Mouse (Mus musculus): ENCODE data around the gene Anapc2. TPM values are rescaled to one million over a fixed set of nuclear protein-coding genes. Genes with fewer than 3 reads are reported as not detected.

The Anapc2 gene
- total and polyA plus RNA-seq, 3 experiments = 9.8 to 67.0 TPM; not detected in 1

GRCm38 (mm10) chr2:25310969-25311368 is 38.7 kb downstream of the Anapc2 start:
- no peak overlapping the region for H3K9ac ChIP-seq (ENCODE audit: control insufficient read depth, low read depth, low read length, poor library complexity, severe bottlenecking)
- no peak overlapping the region for H3K27ac ChIP-seq (ENCODE audit: control insufficient read depth, low read depth, low read length)
- no peaks in the 10 kb centered on the region for H3K9me3 ChIP-seq (replicated peaks; ENCODE audit: insufficient read depth, low read length)
- TF ChIP-seq MYB (IDR thresholded peaks at IDR 0.05; ENCODE audit: low read depth, low read length) (no peak), RCOR1 (IDR thresholded peaks at IDR 0.05; ENCODE audit: low read depth, low read length) (no peak), ELF1 (IDR thresholded peaks at IDR 0.05; ENCODE audit: low read depth, low read length) (no peak), MEF2A (IDR thresholded peaks at IDR 0.05; ENCODE audit: extremely low read depth, insufficient replicate concordance, low read depth, low read length, poor library complexity, severe bottlenecking) (no peak), NRF1 (IDR thresholded peaks at IDR 0.05; ENCODE audit: insufficient read depth, low read depth, low read length, poor library complexity, severe bottlenecking) (no peak), TBP (IDR thresholded peaks at IDR 0.05; ENCODE audit: low read depth, low read length) (no peak), ZNF384 (IDR thresholded peaks at IDR 0.05; ENCODE audit: low read depth, low read length) (no peak), EP300 (IDR thresholded peaks at IDR 0.05; ENCODE audit: low read depth in 1 of 2, low read length in 2 of 2) (no peak), ZC3H11A (IDR thresholded peaks at IDR 0.05; ENCODE audit: low read depth, low read length) (no peak), SIN3A (IDR thresholded peaks at IDR 0.05; ENCODE audit: low read length) (no peak), E2F4 (IDR thresholded peaks at IDR 0.05; ENCODE audit: borderline replicate concordance, low read depth, low read length) (no peak), USF2 (IDR thresholded peaks at IDR 0.05; ENCODE audit: borderline replicate concordance in 1 of 2, insufficient read depth in 1 of 2, low read depth in 1 of 2, low read length in 2 of 2) (no peak), KAT2A (conservative IDR thresholded peaks at IDR 0.05; ENCODE audit: low read depth, low read length) (no peak), TAL1 (IDR thresholded peaks at IDR 0.05; ENCODE audit: low read length) (no peak), ZMIZ1 (IDR thresholded peaks at IDR 0.05; ENCODE audit: low read depth, low read length) (no peak), UBTF (IDR thresholded peaks at IDR 0.05; ENCODE audit: borderline replicate concordance, insufficient read depth, low read depth, low read length) (no peak), USF1 (IDR thresholded peaks at IDR 0.05; ENCODE audit: low read depth, low read length) (no peak), ZKSCAN1 (IDR thresholded peaks at IDR 0.05; ENCODE audit: low read depth, low read length) (no peak), GATA1 (IDR thresholded peaks at IDR 0.05; ENCODE audit: low read depth, low read length) (no peak), MAX (IDR thresholded peaks at IDR 0.05; ENCODE audit: low read length) (no peak)
- no peak overlapping the region for H3K4me3 ChIP-seq (ENCODE audit: control insufficient read depth in 1 of 2, insufficient read depth in 1 of 2, low read depth in 2 of 2, low read length in 2 of 2)
- H3K36me3 ChIP-seq (ENCODE audit: control insufficient read depth in 1 of 2, insufficient read depth in 2 of 2, low read length in 2 of 2) = no peaks in the 10 kb centered on the region
- no peaks in the 10 kb centered on the region for H3K4me1 ChIP-seq (ENCODE audit: control insufficient read depth in 1 of 2, insufficient read depth in 2 of 2, low read length in 2 of 2)
- no peak for DNase-seq (ENCODE audit: low read depth, low spot score)
- peaks cover 0 to 2% of the 10 kb centered on the region in 2 experiments; a peak in 1 of 4 replicates for H3K27me3 ChIP-seq (ENCODE audit: control insufficient read depth in 1 of 2, insufficient read depth in 2 of 2, low read length in 2 of 2)
- no peaks in the 10 kb centered on the region for H3K79me2 ChIP-seq (ENCODE audit: control insufficient read depth, insufficient read depth, low read length, poor library complexity)

- no peaks in the 10 kb centered on the region for H3K4me1 ChIP-seq (ENCODE audit: control insufficient read depth in 1 of 2, insufficient read depth in 2 of 2, low read length in 2 of 2)
- H3K36me3 ChIP-seq (ENCODE audit: control insufficient read depth in 1 of 2, insufficient read depth in 2 of 2, low read length in 2 of 2) = no peaks in the 10 kb centered on the region
- no peak overlapping the region for H3K9ac ChIP-seq (ENCODE audit: control insufficient read depth, low read depth, low read length, poor library complexity, severe bottlenecking)
- peaks cover 0 to 2% of the 10 kb centered on the region in 2 experiments; a peak in 1 of 4 replicates for H3K27me3 ChIP-seq (ENCODE audit: control insufficient read depth in 1 of 2, insufficient read depth in 2 of 2, low read length in 2 of 2)
- no peaks in the 10 kb centered on the region for H3K9me3 ChIP-seq (replicated peaks; ENCODE audit: insufficient read depth, low read length)
- TF ChIP-seq USF1 (IDR thresholded peaks at IDR 0.05; ENCODE audit: low read depth, low read length) (no peak), ZMIZ1 (IDR thresholded peaks at IDR 0.05; ENCODE audit: low read depth, low read length) (no peak), JUND (IDR thresholded peaks at IDR 0.05; ENCODE audit: low read depth, low read length) (no peak), E2F4 (IDR thresholded peaks at IDR 0.05; ENCODE audit: borderline replicate concordance, low read depth, low read length) (no peak), MEF2A (IDR thresholded peaks at IDR 0.05; ENCODE audit: extremely low read depth, insufficient replicate concordance, low read depth, low read length, poor library complexity, severe bottlenecking) (no peak), MAZ (IDR thresholded peaks at IDR 0.05; ENCODE audit: low read depth, low read length) (no peak), TCF12 (IDR thresholded peaks at IDR 0.05; ENCODE audit: low read depth, low read length) (no peak), NELFE (IDR thresholded peaks at IDR 0.05; ENCODE audit: low read depth, low read length) (no peak), CTCF (IDR thresholded peaks at IDR 0.05 in 2 of 3, conservative IDR thresholded peaks at IDR 0.05 in 1 of 3; ENCODE audit: control insufficient read depth in 1 of 3, insufficient read depth in 1 of 3, low read depth in 2 of 3, low read length in 3 of 3, poor library complexity in 1 of 3, severe bottlenecking in 1 of 3) (no peak), ZNF384 (IDR thresholded peaks at IDR 0.05; ENCODE audit: low read depth, low read length) (no peak), ELF1 (IDR thresholded peaks at IDR 0.05; ENCODE audit: low read depth, low read length) (no peak)
- no peak for DNase-seq (ENCODE audit: low read depth, low spot score)
- H3K79me2 ChIP-seq (ENCODE audit: control insufficient read depth, insufficient read depth, low read length, poor library complexity) = no peaks in the 10 kb centered on the region
- no peak overlapping the region for H3K27ac ChIP-seq (ENCODE audit: control insufficient read depth, low read depth, low read length)
- H3K4me3 ChIP-seq (ENCODE audit: control insufficient read depth in 1 of 2, insufficient read depth in 1 of 2, low read depth in 2 of 2, low read length in 2 of 2) = no peak overlapping the region
Measured at GRCm38 (mm10) chr2:25311491-25311891, 39.2 kb downstream of the Anapc2 start.
